Mouse (Mus musculus): Measurements from ENCODE around the gene Gm6525. TPM values are rescaled to one million over a fixed set of nuclear protein-coding genes. Genes with fewer than 3 reads are reported as not detected.

Gene Gm6525
- polyA plus RNA-seq, 1 experiment: not detected

DNA sequence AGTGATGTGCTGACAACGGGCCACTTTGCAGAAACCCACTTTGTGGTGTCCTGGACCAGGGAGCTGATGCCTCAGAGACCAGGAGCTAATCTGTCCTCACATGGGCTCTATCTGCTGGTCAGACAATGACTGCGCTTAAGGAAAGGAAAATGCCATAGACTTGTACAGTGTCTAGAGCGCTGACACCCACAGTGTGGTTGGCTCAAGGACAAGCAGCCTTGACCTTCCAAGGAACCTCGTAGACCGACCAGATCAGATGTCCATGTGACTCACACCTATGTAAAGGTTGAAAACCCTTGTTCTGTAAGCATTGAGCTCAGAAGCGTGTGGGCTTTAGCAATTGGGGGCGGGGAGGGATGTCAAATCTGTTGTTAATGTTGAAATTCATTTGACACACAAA is 34.6 kb downstream of the Gm6525 start:
- DNase-seq (ENCODE audit: low read depth, low spot score): no peak
- WGBS: 94% methylated on average over 7 of the region's 7 CpGs

DNA sequence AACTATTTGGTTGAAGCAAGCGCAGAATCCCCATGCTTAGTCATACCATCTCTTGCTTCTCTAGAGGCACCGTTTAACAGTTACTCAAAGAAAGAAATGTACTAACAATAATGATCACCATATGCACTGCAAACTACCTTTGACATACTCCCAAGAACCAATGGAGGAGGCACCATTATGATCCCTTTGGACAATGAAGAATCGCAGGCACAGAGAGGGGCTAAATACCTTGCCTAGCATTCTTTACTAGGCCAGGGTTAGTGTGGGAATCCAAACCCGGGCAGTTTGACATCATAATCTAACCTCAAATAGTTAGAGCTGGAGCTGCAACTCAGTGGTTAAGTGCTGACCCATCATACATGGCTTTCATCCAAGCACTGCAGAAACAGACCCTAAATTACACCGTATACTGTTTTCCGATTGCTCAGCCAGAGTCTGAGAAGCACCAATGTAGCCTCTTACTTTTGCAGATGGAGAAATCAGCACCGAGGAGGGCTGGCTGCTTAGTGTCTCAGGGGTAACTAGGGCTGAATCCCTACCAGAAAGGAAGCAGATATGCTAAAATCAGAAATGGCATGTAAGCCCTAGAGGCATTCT is 35.1 kb downstream of the Gm6525 start:
- DNase-seq (ENCODE audit: low read depth, low spot score): no peak
- WGBS: 71% methylated on average over 7 of the region's 7 CpGs

DNA sequence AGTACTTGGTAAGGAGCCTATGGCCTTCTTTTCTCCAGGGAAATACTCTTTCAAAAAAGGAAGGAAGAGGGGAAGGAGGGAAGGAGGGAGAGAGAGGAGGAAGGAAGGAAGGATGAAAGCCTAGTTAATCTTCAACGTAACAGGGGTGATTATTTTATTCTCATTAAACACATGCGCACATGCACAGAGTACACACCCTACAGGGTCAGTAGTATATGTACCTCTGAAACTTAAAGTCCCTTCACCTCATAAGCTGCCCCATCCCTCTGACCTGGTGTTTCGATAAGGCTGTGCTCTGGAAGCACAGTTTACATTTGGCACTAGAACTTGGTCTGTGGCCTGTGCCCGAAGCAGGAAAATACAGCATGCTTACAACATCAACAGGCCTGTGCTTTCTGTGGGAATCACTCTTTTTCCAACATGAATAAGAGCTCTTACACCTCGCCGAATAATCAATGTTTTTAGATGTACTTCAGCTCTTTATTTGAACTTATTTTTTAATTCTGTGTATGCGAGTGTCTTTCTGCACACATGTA is 37.5 kb downstream of the Gm6525 start:
- no peak for DNase-seq (ENCODE audit: low read depth, low spot score)
- 31% methylated on average over 7 of the region's 7 CpGs for WGBS

DNA sequence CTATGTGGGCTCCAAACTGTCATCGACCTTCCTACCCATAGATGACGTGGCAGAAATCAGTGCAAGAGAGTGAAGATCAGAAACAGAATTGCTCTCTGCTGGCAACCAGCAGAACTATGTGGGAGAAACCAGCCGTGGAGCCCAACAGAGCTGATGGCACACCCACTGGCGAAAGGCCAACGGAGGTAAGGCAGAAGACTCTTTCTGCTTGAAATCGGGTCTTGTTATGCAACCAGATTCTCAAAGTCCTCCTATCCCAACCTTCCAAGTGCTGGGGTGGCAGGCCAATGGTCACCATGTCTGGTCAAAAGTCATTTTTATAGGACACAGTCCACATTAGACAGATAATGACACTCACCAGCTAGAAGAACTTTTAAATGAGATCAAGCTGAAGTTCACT is 40.6 kb downstream of the Gm6525 start:
- no peak for DNase-seq (ENCODE audit: low read depth, low spot score)
- WGBS: 40% methylated on average over 6 of the region's 6 CpGs

DNA sequence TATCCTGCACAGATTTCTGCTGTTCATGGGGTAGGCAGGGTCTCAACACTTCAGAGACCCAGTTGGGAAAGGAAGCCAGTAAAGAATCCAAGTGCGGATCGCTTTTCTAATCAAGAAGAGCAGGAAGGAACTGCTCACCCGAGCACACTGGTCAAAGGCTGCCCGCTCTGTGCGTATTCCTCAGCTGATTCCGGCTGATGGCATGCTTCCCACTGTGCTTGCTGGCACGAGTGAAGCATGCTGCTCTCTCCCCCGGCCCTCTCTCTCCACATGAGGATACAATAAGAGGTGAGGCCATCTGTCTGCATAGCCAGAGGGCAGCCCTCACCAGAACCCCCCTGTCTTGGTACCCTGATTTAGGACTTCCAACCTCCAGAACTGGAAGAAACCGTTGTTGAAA is 41.3 kb downstream of the Gm6525 start:
- WGBS: 35% methylated on average over 9 of the region's 9 CpGs
- DNase-seq (ENCODE audit: low read depth, low spot score): no peak

DNA sequence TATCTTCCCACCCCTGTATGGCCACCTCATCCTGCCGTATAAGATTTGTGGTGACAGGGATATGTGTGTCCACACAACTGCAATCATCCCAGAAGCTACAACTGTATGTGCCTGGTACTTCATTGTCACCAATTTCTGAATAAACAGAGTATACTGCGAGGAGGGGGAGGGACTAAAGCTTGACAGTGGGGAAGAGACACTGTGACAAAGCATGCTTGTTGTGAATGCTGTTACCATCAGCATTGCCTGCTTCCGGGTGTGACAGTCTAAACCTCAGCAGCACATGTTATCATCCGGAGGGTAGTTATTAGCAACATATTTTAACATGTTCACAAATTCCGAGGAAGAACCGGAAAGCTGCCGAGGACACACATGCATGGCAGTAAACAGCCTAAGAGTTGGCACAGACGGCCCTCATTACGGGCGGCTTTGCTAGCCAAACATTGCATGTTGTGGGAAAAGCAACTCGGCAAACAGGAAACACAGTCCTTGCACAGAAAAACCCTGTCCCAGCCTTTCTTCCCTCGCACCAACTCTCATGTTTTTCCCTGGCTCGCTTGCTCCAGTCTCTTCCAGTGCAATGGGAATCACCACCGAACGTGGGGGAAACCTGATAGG is 41.9 kb downstream of the Gm6525 start:
- 27% methylated on average over 15 of the region's 15 CpGs for WGBS
- DNase-seq (ENCODE audit: low read depth, low spot score): no peak

DNA sequence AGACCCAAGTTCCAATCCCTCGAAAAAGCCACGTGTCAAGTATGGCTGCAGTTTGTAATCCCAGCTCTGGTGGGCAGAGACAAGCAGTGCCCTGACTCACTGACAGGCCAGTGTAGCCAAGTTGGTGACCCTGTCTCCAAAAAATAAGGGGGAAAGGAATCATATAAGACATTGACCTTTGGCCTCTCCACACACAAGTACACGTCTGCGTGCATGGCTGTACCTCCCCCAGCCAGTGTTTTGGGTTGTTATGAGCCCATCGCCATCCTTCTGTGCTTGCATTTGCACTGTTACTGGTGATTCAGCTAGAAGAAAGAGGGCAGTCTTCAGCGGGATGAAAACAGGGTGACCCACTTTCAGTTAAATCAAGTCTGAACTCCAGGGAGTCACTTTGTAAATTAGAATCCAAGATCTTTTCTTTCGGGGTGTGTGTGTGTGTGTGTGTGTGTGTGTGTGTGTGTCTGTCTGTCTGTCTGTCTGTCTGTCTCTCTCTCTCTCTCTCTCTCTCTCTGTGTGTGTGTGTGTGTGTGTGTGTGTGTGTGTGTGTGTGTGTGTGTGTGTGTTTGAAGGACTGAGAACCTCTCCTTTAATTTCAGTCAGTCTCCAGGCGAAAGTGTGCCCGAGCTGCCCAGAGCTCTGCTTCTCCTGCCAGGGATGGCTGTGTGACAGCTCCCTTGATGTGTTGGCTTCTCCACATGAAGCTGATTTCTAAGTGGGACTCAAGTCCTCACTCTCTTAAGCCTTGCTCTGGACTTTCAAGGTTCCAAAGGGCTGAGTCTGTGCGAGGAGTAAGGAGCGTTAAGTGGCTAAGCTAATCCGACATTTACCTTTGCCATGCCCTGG is 43.4 kb downstream of the Gm6525 start:
- no peak for DNase-seq (ENCODE audit: low read depth, low spot score)
- WGBS: 65% methylated on average over 12 of the region's 12 CpGs

DNA sequence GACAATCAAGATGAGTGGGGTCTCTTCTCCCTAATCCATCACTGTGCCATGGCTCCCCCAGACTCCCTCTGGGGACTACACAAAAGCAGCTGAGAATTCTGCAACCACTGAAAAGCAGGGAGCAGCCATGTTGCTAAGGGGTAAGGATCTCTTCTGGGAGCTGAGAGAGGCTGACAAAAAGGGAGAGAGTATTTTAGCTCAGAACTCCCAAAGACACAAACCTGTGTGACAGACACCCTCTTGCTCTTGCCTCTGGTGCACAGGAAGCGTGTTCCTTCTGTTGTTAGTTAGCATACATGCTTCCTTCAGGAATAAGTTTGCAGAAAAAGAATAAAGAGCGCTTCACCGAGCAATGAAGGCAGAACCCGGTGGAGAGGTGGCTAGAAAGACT is 44.1 kb downstream of the Gm6525 start:
- DNase-seq (ENCODE audit: low read depth, low spot score): no peak
- 69% methylated on average over 4 of the region's 4 CpGs for WGBS

DNA sequence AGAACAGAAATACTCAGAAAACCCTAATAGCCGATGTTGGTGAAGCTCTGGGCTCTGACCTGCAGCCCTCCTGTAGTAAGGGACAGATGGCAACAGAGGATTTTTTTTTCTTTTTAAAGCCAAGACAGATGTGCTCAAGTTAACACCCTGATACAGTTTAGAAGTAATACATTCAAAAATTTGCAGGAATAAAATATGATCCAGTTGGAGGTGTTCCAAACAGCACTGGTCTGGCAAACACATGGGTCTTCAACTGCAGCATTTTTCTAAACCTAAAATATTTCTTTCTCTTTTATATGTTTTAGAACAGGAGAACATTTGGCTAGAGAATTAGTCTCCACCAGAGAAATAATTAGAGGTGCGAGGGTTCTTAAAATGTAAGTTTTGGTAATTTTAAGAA is 44.6 kb downstream of the Gm6525 start:
- 80% methylated on average over 2 of the region's 2 CpGs for WGBS
- DNase-seq (ENCODE audit: low read depth, low spot score): no peak

DNA sequence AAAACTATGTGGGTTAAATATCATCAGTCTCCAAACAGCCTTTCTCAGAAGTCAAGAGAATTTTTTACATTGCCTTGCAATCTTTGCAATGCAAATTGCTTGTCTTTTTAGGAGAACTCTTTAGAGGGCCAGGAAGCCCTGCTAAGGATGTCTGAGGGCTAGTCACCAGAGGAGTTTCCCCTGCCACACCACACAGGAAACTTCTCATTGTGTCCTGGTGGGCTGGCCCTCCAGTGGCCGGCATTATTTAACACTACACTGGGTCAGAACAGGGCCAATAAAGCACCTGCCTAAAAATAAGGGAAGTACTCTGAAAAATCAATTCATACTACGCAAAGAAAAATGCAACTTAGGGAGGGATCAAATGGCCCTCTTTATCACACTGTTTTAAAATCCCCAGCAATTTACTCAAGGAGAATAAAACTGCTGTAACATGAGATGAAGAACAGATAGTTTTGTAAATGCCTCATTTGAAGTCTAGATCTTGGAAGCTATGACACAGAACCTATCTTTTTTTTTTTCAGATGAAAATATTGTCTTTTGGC is 45.3 kb downstream of the Gm6525 start:
- no peak for DNase-seq (ENCODE audit: low read depth, low spot score)
- 27% methylated on average over 2 of the region's 2 CpGs for WGBS

DNA sequence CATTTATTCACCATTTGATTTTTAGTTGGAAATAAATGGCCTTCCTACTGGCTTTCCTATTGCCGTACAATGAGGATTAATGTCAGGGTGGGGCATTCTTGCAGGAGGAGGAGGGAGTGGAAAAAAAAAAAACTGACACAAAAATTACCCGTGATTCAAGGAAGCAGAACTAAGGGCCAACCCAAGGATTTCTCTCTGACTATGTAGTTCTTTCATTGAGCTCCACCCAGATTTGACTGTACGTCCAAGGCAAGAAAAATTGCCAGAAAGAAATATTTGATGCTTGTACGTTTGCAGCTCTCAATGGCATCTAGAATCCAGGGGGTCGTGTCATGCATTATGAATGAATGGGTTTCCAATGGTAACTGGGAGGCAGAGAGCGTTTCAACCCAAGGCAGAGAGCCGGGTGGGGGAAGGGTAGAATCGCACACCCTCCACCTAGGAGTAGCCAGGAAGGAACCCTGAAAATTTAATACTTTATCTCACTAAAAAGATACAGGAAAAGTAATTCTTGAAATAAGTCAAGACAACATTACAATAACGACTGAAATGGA is 45.9 kb downstream of the Gm6525 start:
- DNase-seq (ENCODE audit: low read depth, low spot score): no peak
- 14% methylated on average over 9 of the region's 9 CpGs for WGBS

DNA sequence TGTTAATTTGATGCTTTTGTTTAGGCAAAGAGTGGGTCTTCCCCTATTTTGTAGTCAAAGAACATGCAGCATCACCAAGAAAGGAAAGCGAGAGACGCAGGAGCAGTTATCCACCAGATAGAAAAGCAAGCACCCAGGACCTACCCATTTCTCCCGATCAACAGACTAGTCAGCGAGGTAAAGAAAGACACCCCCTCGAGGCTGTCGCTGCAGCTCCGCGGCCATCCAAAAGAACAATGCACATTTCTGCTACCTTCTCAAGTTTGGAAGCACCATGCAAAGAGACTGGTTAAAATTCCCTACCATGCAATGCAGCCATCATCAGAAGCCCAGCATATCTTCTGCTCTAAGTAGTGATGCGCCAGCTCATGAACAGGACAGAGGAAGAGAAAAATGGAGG is 46.4 kb downstream of the Gm6525 start:
- WGBS: 45% methylated on average over 9 of the region's 9 CpGs
- DNase-seq (ENCODE audit: low read depth, low spot score): no peak

DNA sequence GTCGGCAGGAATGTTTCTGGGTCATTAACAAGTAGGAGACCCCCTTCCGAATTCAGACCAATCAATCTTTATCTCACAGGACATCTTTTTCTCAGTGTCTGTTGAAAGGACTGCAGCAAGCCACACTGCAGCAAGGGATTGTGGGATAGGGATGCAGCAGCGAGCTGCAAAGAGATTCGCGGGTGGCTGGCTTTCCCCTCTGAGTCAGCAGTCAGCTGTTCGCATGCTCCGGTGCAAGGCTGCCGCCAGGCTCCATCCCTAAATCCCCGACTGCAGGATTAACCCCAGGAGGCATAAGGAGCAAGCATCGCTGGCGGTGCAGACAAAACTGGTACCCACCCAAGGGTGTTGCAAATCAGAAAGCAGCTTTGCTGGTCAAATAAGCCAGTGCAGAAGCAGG is 46.8 kb downstream of the Gm6525 start:
- 43% methylated on average over 11 of the region's 11 CpGs for WGBS
- no peak for DNase-seq (ENCODE audit: low read depth, low spot score)

Other genes starting within 250 kb of the Gm6525 start
- 14.2 and 14.4 TPM in 2 replicates for gene Tmem131l, start 133.9 kb upstream of the Gm6525 start, polyA plus RNA-seq (2012; rRNA removed)
- gene Mnd1, start 18.3 kb upstream of the Gm6525 start, polyA plus RNA-seq (2012; rRNA removed): 0.63 TPM in 2 replicates
- gene Trim2, start 132.8 kb downstream of the Gm6525 start, polyA plus RNA-seq (2012; rRNA removed): 22.8 and 78.6 TPM in 2 replicates